Mouse (Mus musculus) liver, embryonic 13.5 days (tissue): ENCODE results near the gene Sobp. TPM values are rescaled to one million over a fixed set of nuclear protein-coding genes. Genes with fewer than 3 reads are reported as not detected.

Experiments used
- ATAC-seq: fragments of 200-750 bp; cut with Nextera tagmentation; 2 replicates; pipeline ENCODE4 v1.8.0; 2017; ENCODE audit warnings: low read depth, mild to moderate bottlenecking, moderate number of reproducible peaks, moderate library complexity
- DNase-seq: peaks from one replicate; pipeline ENCODE4 v3.0.0; 2022
- H3K27ac ChIP-seq: fragments of 300-500 bp; sonication (generic); 2 replicates; pipeline ENCODE4 v1.5.1; 2015; ENCODE audit warnings: moderate library complexity, mild to moderate bottlenecking, inconsistent platforms
- H3K27me3 ChIP-seq: fragments of 300-500 bp; sonication (generic); 2 replicates; pipeline ENCODE4 v1.6.1; 2015; ENCODE audit warnings: mild to moderate bottlenecking, inconsistent platforms
- H3K36me3 ChIP-seq: fragments of 300-500 bp; sonication (generic); 2 replicates; pipeline ENCODE4 v1.6.1; 2015; ENCODE audit warnings: mild to moderate bottlenecking, inconsistent platforms
- H3K4me1 ChIP-seq: fragments of 300-500 bp; sonication (generic); replicated peaks from 2 replicates; pipeline ENCODE4 v1.6.1; 2015; ENCODE audit warnings: inconsistent platforms
- H3K4me2 ChIP-seq: fragments of 300-500 bp; sonication (generic); 2 replicates; pipeline ENCODE4 v1.6.1; 2015; ENCODE audit warnings: inconsistent platforms, mild to moderate bottlenecking, moderate library complexity
- H3K4me3 ChIP-seq: fragments of 300-500 bp; sonication (generic); replicated peaks from 2 replicates; pipeline ENCODE4 v1.5.1; 2015; ENCODE audit warnings: mild to moderate bottlenecking, inconsistent platforms
- H3K9ac ChIP-seq: fragments of 300-500 bp; sonication (generic); 2 replicates; pipeline ENCODE4 v1.6.1; 2015; ENCODE audit warnings: mild to moderate bottlenecking, inconsistent platforms
- H3K9me3 ChIP-seq: fragments of 300-500 bp; sonication (generic); replicated peaks from 2 replicates; pipeline ENCODE4 v1.6.1; 2016; ENCODE audit warnings: inconsistent platforms
- WGBS: fragments of 180-500 bp; shearing (Covaris S2); methylation state at CpG from one replicate; pipeline ENCODE4 v1.1.7; 2015; ENCODE audit not compliant: insufficient replicate concordance; 5-methylcytosine and 5-hydroxymethylcytosine counted together
- polyA plus RNA-seq: library from polyadenylated mRNA; unstranded; fragments of >200 nt; fragmentation: Nextera tagmentation; extraction: Ambion mirVana; gene quantifications from 2 replicates; pipeline ENCODE4 v1.2.1, GENCODE M21; 2015

The Sobp gene
- polyA plus RNA-seq, 1 experiment from 2014 or later = 0.02 TPM

DNA sequence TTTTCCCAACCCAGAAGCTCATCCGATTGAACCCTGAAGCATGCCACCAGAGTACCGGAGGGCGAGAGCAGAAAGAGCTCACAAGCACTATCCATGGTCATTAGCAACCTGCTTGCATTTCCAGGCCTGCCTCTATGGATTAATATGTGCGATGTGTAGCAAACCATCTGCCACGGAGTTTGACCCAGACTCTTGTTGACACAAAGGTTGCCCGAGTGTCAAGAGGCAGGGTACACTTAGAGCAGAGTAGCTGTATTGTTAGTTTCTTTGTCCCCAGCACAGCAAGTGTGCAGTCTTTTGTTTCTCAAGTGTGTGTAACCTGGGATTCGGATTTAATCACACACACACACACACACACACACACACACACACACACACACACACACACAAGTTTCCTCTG lies 62.0 kb downstream of the Sobp start:
- peaks cover 3% of the 10 kb centered on the region; the same call in 1 of the 2 replicates for H3K27me3 ChIP-seq
- no peak overlapping the region for H3K4me2 ChIP-seq
- WGBS = 68% methylated on average over 7 of the region's 7 CpGs
- H3K9me3 ChIP-seq = no peaks in the 10 kb centered on the region
- no peak overlapping the region for H3K27ac ChIP-seq
- no peaks in the 10 kb centered on the region for H3K36me3 ChIP-seq
- DNase-seq = no peak
- no peaks in the 10 kb centered on the region for H3K4me1 ChIP-seq
- no peak overlapping the region for H3K9ac ChIP-seq
- H3K4me3 ChIP-seq = no peak overlapping the region
- ATAC-seq = no peak

GRCm38 (mm10) chr10:43106616-43107015 lies 67.7 kb downstream of the Sobp start:
- H3K4me3 ChIP-seq = no peak overlapping the region
- WGBS = 74% methylated on average over 8 of the region's 8 CpGs
- H3K36me3 ChIP-seq = no peaks in the 10 kb centered on the region
- H3K27ac ChIP-seq = no peak overlapping the region
- DNase-seq = no peak
- no peaks in the 10 kb centered on the region for H3K9me3 ChIP-seq
- H3K4me1 ChIP-seq = no peaks in the 10 kb centered on the region
- H3K27me3 ChIP-seq = no peaks in the 10 kb centered on the region
- ATAC-seq = no peak
- H3K4me2 ChIP-seq = no peak overlapping the region
- no peak overlapping the region for H3K9ac ChIP-seq

DNA sequence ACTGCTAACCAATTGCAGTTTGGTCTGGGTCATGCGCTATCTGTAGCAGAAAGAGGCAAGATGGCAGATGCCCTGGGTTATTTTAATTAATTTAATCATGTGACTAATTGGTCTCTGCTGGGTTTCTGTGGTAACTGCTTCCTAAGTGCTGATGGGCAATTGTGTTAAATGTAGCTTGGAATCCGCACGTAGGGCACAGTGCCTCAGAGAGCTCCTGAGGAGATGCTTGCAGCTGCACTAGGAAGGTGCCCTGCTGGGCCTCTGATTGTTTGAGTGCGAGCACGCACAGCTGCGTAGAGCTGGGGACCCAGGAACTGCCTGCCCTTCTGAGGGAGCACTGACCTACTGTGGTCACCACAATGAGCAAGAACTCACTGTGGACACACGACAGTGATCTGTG lies 68.1 kb downstream of the Sobp start:
- 59% methylated on average over 7 of the region's 7 CpGs for WGBS
- H3K4me2 ChIP-seq = no peak overlapping the region
- no peak for ATAC-seq

DNA sequence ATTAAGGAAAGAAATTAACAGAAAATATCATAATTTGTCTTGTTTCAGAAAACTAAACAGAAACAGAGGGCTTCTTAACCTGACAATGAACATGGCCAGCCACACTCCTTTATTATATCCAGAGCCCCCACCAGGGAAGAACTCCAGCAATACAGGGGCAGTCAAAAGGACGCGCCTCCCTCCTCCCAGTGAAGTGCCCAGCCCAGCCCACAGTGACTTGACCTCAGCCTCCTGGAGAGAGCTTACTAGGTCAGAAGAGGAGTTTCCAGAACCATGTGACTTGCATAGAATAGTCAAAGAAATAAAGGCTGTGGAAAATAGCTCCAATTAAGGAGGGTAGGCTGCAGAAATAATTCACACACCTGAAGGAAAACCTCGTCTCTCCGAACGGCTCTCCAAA lies 73.8 kb downstream of the Sobp start:
- Histone ChIP-seq H3K27ac (no peak overlapping the region), H3K9ac (no peak overlapping the region), H3K4me2 (no peak overlapping the region), H3K36me3 (no peaks in the 10 kb centered on the region), H3K4me3 (no peak overlapping the region), H3K4me1 (no peaks in the 10 kb centered on the region), H3K9me3 (no peaks in the 10 kb centered on the region), H3K27me3 (no peaks in the 10 kb centered on the region)
- no peak for ATAC-seq
- 67% methylated on average over 5 of the region's 5 CpGs for WGBS
- DNase-seq = no peak

More for the DNA sequence above, 68.1 kb downstream of the Sobp start:
- DNase-seq = no peak
- Histone ChIP-seq H3K27me3 (no peaks in the 10 kb centered on the region), H3K4me1 (no peaks in the 10 kb centered on the region), H3K9ac (no peak overlapping the region), H3K36me3 (no peaks in the 10 kb centered on the region), H3K27ac (no peak overlapping the region), H3K4me3 (no peak overlapping the region), H3K9me3 (no peaks in the 10 kb centered on the region)

GRCm38 (mm10) chr10:43099229-43099628 lies 75.1 kb downstream of the Sobp start:
- H3K36me3 ChIP-seq = no peaks in the 10 kb centered on the region
- no peaks in the 10 kb centered on the region for H3K27me3 ChIP-seq
- H3K4me3 ChIP-seq = no peak overlapping the region
- H3K4me2 ChIP-seq = no peak overlapping the region
- H3K27ac ChIP-seq = no peak overlapping the region
- H3K9ac ChIP-seq = no peak overlapping the region
- no peaks in the 10 kb centered on the region for H3K4me1 ChIP-seq
- H3K9me3 ChIP-seq = no peaks in the 10 kb centered on the region
- ATAC-seq (no peak), DNase-seq (no peak)
- 66% methylated on average over 6 of the region's 6 CpGs for WGBS

DNA sequence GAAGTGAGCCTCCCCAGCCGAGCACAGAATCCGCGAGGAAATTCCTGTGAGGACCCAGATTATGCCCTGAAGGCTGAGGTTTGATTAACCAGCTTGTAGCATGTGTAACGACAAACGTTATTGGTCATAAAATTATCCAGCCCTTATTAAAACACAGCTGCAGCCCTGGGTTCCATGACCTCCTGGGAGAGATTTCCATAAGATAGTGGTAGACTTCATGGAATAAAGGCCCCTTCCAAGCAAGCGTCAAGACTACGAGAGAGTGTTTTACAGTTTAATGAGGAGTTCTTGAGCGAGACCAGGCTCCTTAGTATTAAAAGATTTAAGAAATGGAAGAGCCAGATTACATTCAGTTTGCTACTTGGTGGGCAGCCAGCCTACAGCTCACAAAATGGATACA lies 76.6 kb downstream of the Sobp start:
- ATAC-seq (no peak), DNase-seq (no peak)
- Histone ChIP-seq H3K27me3 (0 out of 2 replicates have a peak, but pooled peaks cover 3% of the 10 kb centered on the region), H3K9ac (no peak overlapping the region), H3K27ac (no peak overlapping the region), H3K4me2 (no peak overlapping the region), H3K9me3 (no peaks in the 10 kb centered on the region), H3K4me1 (no peaks in the 10 kb centered on the region), H3K36me3 (no peaks in the 10 kb centered on the region), H3K4me3 (no peak overlapping the region)
- WGBS = 67% methylated on average over 8 of the region's 8 CpGs

- Histone ChIP-seq H3K9me3 (no peaks in the 10 kb centered on the region), H3K4me3 (no peak overlapping the region), H3K4me2 (no peak overlapping the region), H3K27ac (no peak overlapping the region), H3K36me3 (no peaks in the 10 kb centered on the region), H3K4me1 (no peaks in the 10 kb centered on the region), H3K9ac (no peak overlapping the region), H3K27me3 (0 out of 2 replicates have a peak, but pooled peaks cover 3% of the 10 kb centered on the region)
- no peak for ATAC-seq
- WGBS = 39% methylated on average over 4 of the region's 4 CpGs
- no peak for DNase-seq
These were observed 77.7 kb downstream of the Sobp start for GRCm38 (mm10) chr10:43096614-43097013.

GRCm38 (mm10) chr10:43094537-43094936 lies 79.8 kb downstream of the Sobp start:
- Histone ChIP-seq H3K4me2 (no peak overlapping the region), H3K9me3 (no peaks in the 10 kb centered on the region), H3K4me1 (no peaks in the 10 kb centered on the region), H3K9ac (no peak overlapping the region), H3K27me3 (0 out of 2 replicates have a peak, but pooled peaks cover 3% of the 10 kb centered on the region), H3K4me3 (no peak overlapping the region), H3K27ac (no peak overlapping the region), H3K36me3 (no peaks in the 10 kb centered on the region)
- DNase-seq (no peak), ATAC-seq (no peak)
- 28% methylated on average over 5 of the region's 5 CpGs for WGBS

DNA sequence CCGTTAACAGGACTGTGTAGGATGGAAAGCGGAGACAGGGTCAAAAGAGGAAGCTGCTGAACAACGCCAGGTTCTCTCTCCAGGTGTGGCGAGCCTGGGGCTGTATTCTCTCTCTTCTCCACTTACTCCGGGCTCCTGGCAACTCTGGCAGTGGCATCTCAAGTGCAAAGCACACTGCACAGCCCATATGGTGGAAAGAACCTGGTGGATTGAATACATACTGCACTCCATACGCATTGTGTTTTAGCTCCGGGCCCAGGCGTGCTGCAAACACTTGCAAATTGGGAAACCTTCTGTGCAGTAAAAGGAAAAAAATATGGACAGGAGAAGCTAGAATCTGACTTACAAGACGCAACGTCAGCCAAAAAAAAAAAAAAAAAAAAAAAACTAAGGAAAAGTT lies 80.9 kb downstream of the Sobp start:
- no peak for ATAC-seq
- 64% methylated on average over 10 of the region's 10 CpGs for WGBS

GRCm38 (mm10) chr10:43090040-43090439 lies 84.3 kb downstream of the Sobp start:
- no peaks in the 10 kb centered on the region for H3K36me3 ChIP-seq
- ATAC-seq = no peak
- no peaks in the 10 kb centered on the region for H3K4me1 ChIP-seq
- H3K27me3 ChIP-seq = 0 out of 2 replicates have a peak, but pooled peaks cover 3% of the 10 kb centered on the region
- no peak overlapping the region for H3K4me2 ChIP-seq
- no peaks in the 10 kb centered on the region for H3K9me3 ChIP-seq
- 51% methylated on average over 3 of the region's 3 CpGs for WGBS
- DNase-seq = no peak
- H3K27ac ChIP-seq = no peak overlapping the region
- H3K9ac ChIP-seq = no peak overlapping the region
- no peak overlapping the region for H3K4me3 ChIP-seq

More for the DNA sequence above, 80.9 kb downstream of the Sobp start:
- no peak overlapping the region for H3K27ac ChIP-seq
- no peak overlapping the region for H3K4me2 ChIP-seq
- H3K9ac ChIP-seq = no peak overlapping the region
- no peaks in the 10 kb centered on the region for H3K36me3 ChIP-seq
- no peaks in the 10 kb centered on the region for H3K4me1 ChIP-seq
- no peaks in the 10 kb centered on the region for H3K9me3 ChIP-seq
- H3K4me3 ChIP-seq = no peak overlapping the region
- 0 out of 2 replicates have a peak, but pooled peaks cover 3% of the 10 kb centered on the region for H3K27me3 ChIP-seq
- no peak for DNase-seq

DNA sequence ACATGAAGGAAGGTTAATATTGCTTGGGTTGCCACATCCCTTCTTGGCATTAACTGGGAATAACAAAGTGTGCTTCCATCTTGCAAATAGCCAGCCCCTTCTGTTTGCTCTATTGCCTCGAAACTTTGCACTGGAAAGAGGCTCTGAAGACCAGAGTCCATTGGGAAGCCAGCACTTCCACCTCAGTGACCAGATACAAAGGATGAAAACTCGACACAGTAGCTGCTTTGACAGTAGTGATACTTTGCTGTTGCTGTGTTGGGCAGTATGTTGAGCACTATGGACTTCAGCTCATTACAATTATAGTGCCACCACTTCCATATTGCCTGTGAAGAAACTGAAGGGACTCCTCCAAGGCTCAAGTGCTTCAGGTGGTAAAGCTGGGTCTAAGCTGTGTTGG lies 86.9 kb downstream of the Sobp start:
- WGBS = 39% methylated on average over 2 of the region's 2 CpGs
- Histone ChIP-seq H3K9ac (no peak overlapping the region), H3K9me3 (no peaks in the 10 kb centered on the region), H3K4me1 (no peaks in the 10 kb centered on the region), H3K4me2 (no peak overlapping the region), H3K27me3 (no peaks in the 10 kb centered on the region), H3K4me3 (no peak overlapping the region), H3K27ac (no peak overlapping the region), H3K36me3 (no peaks in the 10 kb centered on the region)
- ATAC-seq (no peak), DNase-seq (no peak)

GRCm38 (mm10) chr10:43086888-43087287 lies 87.4 kb downstream of the Sobp start:
- no peak for ATAC-seq
- no peak overlapping the region for H3K4me3 ChIP-seq

More at GRCm38 (mm10) chr10:43086888-43087287, 87.4 kb downstream of the Sobp start:
- Histone ChIP-seq H3K4me1 (no peaks in the 10 kb centered on the region), H3K9me3 (no peaks in the 10 kb centered on the region), H3K27ac (no peak overlapping the region), H3K4me2 (no peak overlapping the region), H3K27me3 (no peaks in the 10 kb centered on the region), H3K36me3 (no peaks in the 10 kb centered on the region), H3K9ac (no peak overlapping the region)
- no peak for DNase-seq
- 72% methylated on average over 6 of the region's 6 CpGs for WGBS
